Mouse (Mus musculus): Measurements from ENCODE around the gene Mturn. TPM values are rescaled to one million over a fixed set of nuclear protein-coding genes. Genes with fewer than 3 reads are reported as not detected.

The Mturn gene
- 10.2 TPM for polyA plus RNA-seq (2015; fragmentation: Illumina TruSeq; extraction: RNeasy Lipid Tissue Mini Kit (QIAGEN cat#74804); ENCODE audit: insufficient read depth, low replicate concordance)

GRCm38 (mm10) chr6:54680891-54681745 lies at the start of gene Mturn:
TSS of gene Mturn (plus strand) at chr6:54681624.

Other genes starting within 250 kb of the Mturn start
- gene Scrn1, start 115.1 kb upstream of the Mturn start, polyA plus RNA-seq (2015; fragmentation: Illumina TruSeq; extraction: RNeasy Lipid Tissue Mini Kit (QIAGEN cat#74804); ENCODE audit: insufficient read depth, low replicate concordance), result 0.44 TPM
- 4.0 TPM for gene Plekha8, start 86.5 kb upstream of the Mturn start, polyA plus RNA-seq (2015; fragmentation: Illumina TruSeq; extraction: RNeasy Lipid Tissue Mini Kit (QIAGEN cat#74804); ENCODE audit: insufficient read depth, low replicate concordance)
- gene Fkbp14, start 84.3 kb upstream of the Mturn start, polyA plus RNA-seq (2015; fragmentation: Illumina TruSeq; extraction: RNeasy Lipid Tissue Mini Kit (QIAGEN cat#74804); ENCODE audit: insufficient read depth, low replicate concordance), result 7.6 TPM
- 71.7 TPM for gene Znrf2, start 135.3 kb downstream of the Mturn start, polyA plus RNA-seq (2015; fragmentation: Illumina TruSeq; extraction: RNeasy Lipid Tissue Mini Kit (QIAGEN cat#74804); ENCODE audit: insufficient read depth, low replicate concordance)

Data from spleen, adult 10 weeks (tissue).